Mouse (Mus musculus) kidney, postnatal 0 days (tissue): ENCODE measurements at regions not wholly inside any gene's neighbourhood (a gene's known extent, or its start where the extent isn't known, plus 50 kb on each side); places are given as distances from the start of the nearest gene placed in this dataset.
A peak's percentile ranks its signal among the peaks of the same experiment; 100 is the strongest.

Source experiments
- ATAC-seq: fragments of 200-750 bp; cut with Nextera tagmentation; replicated peaks from 2 replicates; pipeline ENCODE4 v1.8.0; 2017; ENCODE audit warnings: low read depth, moderate number of reproducible peaks, moderate TSS enrichment, moderate library complexity; ENCODE audit not compliant: low FRiP score
- DNase-seq: peaks from one replicate; pipeline ENCODE4 v3.0.0-alpha.2; 2016; ENCODE audit warnings: low spot score
- H3K27ac ChIP-seq: fragments of 300-500 bp; sonication (generic); 2 replicates; pipeline ENCODE4 v1.5.1; 2014; ENCODE audit warnings: mild to moderate bottlenecking
- H3K27me3 ChIP-seq: fragments of 300-500 bp; sonication (generic); 2 replicates; pipeline ENCODE4 v1.6.1; 2014; ENCODE audit warnings: low read length, mixed read lengths; ENCODE audit not compliant: insufficient read depth
- H3K36me3 ChIP-seq: fragments of 300-500 bp; sonication (generic); 2 replicates; pipeline ENCODE4 v1.6.1; 2014; ENCODE audit warnings: low read length, mixed read lengths; ENCODE audit not compliant: insufficient read depth
- H3K4me1 ChIP-seq: fragments of 300-500 bp; sonication (generic); replicated peaks from 2 replicates; pipeline ENCODE4 v1.6.1; 2014; ENCODE audit warnings: antibody characterized with exemption, low read length, mixed read lengths; ENCODE audit not compliant: insufficient read depth
- H3K4me2 ChIP-seq: fragments of 300-500 bp; sonication (generic); 2 replicates; pipeline ENCODE4 v1.6.1; 2014; ENCODE audit warnings: mild to moderate bottlenecking, low read length, moderate library complexity, mixed read lengths
- H3K4me3 ChIP-seq: fragments of 300-500 bp; sonication (generic); replicated peaks from 2 replicates; pipeline ENCODE4 v1.5.1; 2014; ENCODE audit warnings: low read depth, low read length
- H3K9ac ChIP-seq: fragments of 300-500 bp; sonication (generic); 2 replicates; pipeline ENCODE4 v1.6.1; 2014; ENCODE audit warnings: low read depth, low read length
- H3K9me3 ChIP-seq: fragments of 300-500 bp; sonication (generic); replicated peaks from 2 replicates; pipeline ENCODE4 v1.6.1; 2016; ENCODE audit warnings: low read length, inconsistent platforms, mixed read lengths
- CTCF ChIP-seq: IDR thresholded peaks from 2 replicates; pipeline ENCODE4 v1.5.1; 2016; ENCODE audit warnings: antibody characterized with exemption, low read depth, mild to moderate bottlenecking, moderate library complexity
- WGBS: fragments of 180-500 bp; shearing (Covaris S2); extraction: QIAGEN DNeasy Blood & Tissue Kit; methylation state at CpG from one replicate; pipeline ENCODE4 v1.1.7; 2014; 5-methylcytosine and 5-hydroxymethylcytosine counted together

DNA sequence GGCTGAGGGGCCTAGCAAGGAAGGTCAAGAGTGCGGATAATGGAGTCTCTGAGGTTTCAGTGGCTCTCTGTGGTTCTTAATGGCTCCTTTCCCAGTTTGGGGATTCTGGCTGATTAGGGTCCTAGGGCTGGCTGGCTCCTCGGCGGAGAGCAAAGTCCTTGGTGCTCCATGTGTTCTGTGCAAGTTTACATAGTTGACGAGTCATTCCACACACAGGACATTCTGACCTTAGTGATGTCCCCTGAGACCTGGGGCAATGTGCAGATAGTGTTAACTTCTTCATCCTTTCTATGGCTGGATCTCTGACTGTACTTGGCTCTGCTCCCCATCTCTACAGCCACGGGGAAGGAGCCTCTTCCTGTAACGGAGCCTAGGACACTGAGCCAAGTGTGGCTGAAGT is 65.0 kb upstream of the Id2 start:
- Histone ChIP-seq H3K4me2 (no peak overlapping the region), H3K4me1 (peaks cover 12% of the 10 kb centered on the region; the same call in 1 of the 2 replicates), H3K36me3 (no peaks in the 10 kb centered on the region), H3K9ac (no peak overlapping the region), H3K4me3 (no peak overlapping the region), H3K27ac (no peak overlapping the region), H3K9me3 (no peaks in the 10 kb centered on the region), H3K27me3 (no peaks in the 10 kb centered on the region)
- no peak for TF ChIP-seq CTCF
- DNase-seq = no peak
- WGBS = 74% methylated on average over 6 of the region's 6 CpGs
- ATAC-seq = no peak

DNA sequence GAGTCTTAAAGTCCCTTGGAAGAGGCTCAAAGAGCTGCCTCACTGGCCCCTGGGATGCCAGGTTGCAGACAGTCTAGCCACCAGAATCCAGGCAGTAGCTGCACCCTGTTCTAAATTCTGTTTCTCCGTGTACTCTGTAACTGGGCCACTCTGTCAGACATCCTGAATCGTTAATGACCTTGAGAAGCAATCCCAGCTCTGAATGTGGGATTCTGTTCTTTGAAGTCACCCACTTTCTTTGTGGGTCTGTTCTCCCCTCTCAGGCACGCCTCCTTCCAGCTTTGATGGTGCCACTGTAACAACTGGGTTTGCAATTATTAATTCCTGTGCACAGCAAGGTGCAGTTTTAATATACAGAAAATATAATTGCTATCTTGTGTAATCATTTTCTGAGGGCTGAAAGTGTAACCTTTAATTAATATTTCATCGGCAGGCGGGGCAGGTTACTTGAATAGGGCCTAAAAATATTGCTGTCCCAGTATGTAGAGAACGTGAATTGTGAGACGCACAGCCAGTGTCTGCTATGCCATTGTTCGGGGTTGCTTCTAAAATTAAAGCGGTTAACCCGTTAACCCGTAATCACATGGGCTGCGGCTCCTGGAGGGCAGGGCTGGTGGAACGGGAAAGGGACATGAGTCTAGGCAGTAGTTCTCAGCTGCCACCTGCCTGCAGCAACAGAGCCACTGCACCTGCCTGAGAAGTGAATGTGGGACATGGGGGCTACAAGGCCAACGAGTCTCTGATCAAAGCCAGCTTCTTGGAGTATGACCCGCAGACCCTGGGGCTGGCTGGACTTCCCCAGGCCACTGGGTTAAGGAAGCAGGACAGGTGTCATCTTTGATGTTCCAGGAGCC is 64.3 kb upstream of the Id2 start:
- H3K4me3 ChIP-seq = no peak overlapping the region
- H3K9ac ChIP-seq = no peak overlapping the region
- ATAC-seq (no peak), DNase-seq (no peak)
- 67% methylated on average over 15 of the region's 15 CpGs for WGBS
- H3K36me3 ChIP-seq = no peaks in the 10 kb centered on the region
- no peaks in the 10 kb centered on the region for H3K9me3 ChIP-seq
- peaks cover 12% of the 10 kb centered on the region; the same call in 1 of the 2 replicates for H3K4me1 ChIP-seq
- peak; percentile 62 for TF ChIP-seq CTCF
- H3K27ac ChIP-seq = no peak overlapping the region
- no peak overlapping the region for H3K4me2 ChIP-seq
- H3K27me3 ChIP-seq = no peaks in the 10 kb centered on the region

DNA sequence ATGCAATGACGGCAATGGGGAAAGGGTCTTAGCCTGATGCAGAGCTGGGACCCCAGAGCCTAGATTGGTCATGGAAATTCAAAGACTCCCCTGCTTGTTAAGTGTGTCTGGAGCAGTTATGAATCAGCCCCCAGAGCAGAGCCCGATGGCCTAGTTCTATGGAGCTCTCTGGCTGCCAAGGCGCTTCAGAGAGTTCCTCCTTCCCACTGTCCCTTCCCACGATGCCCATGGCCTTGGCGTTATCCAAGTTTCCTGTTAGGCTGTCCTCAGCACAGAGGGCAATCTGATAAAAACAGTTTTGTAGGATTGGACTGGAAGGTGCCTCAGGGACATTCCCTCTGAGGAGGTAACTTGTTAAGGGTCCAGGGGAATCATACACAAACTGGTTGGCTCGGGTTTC is 62.2 kb upstream of the Id2 start:
- ATAC-seq (no peak), DNase-seq (no peak)
- no peak overlapping the region for H3K27ac ChIP-seq
- peaks cover 8% of the 10 kb centered on the region; the same call in 1 of the 2 replicates for H3K4me1 ChIP-seq
- no peaks in the 10 kb centered on the region for H3K9me3 ChIP-seq
- WGBS = 82% methylated on average over 6 of the region's 6 CpGs
- H3K4me3 ChIP-seq = no peak overlapping the region
- no peaks in the 10 kb centered on the region for H3K27me3 ChIP-seq
- no peak for TF ChIP-seq CTCF
- H3K9ac ChIP-seq = no peak overlapping the region
- no peaks in the 10 kb centered on the region for H3K36me3 ChIP-seq
- H3K4me2 ChIP-seq = no peak overlapping the region

DNA sequence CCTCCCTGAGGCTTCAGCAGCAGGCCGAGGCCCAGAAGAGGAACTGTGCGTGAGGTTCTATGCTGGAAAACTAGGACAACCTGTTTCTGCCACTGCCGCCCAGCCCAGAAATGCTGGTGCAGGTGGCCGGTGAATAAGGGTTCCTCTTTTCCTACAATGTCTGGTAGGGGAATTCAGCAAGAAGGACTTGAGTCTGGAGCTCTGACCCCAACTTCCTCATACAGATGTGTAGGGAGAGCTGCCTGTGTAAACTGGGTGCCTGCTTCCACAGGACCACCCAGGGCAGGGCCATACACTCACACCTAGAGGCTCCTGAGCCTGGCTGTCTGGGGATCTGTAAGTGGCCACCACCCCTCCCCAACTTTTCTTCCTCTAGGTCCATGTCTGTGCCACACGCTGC is 60.3 kb upstream of the Id2 start:
- H3K4me2 ChIP-seq = no peak overlapping the region
- H3K9me3 ChIP-seq = no peaks in the 10 kb centered on the region
- no peaks in the 10 kb centered on the region for H3K27me3 ChIP-seq
- no peak overlapping the region for H3K9ac ChIP-seq
- ATAC-seq = no peak
- no peaks in the 10 kb centered on the region for H3K4me1 ChIP-seq
- H3K27ac ChIP-seq = no peak overlapping the region
- no peak for DNase-seq
- 81% methylated on average over 5 of the region's 5 CpGs for WGBS
- H3K36me3 ChIP-seq = no peaks in the 10 kb centered on the region
- no peak for TF ChIP-seq CTCF
- H3K4me3 ChIP-seq = no peak overlapping the region

DNA sequence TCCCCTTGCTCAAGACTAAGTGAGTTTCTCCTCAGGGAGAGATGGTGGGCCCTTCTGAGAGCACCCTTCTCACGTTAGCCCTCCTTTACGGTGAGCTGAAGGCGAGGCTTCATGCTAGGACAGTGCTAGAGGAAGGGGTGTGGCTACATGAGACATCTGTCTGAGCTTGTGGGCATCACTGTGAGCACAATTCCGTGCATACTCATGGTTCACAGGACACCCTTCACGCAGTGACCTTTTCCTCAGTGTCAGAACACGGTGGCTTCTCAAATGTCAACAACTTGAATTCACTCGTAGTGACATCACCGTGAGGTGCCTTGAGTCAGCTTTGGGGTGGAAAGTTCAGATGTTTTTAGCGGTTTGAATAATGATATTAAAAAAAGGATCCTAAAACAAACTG is 58.5 kb upstream of the Id2 start:
- H3K9ac ChIP-seq = no peak overlapping the region
- WGBS = 51% methylated on average over 9 of the region's 9 CpGs
- ATAC-seq (no peak), DNase-seq (no peak)
- no peak for TF ChIP-seq CTCF
- no peaks in the 10 kb centered on the region for H3K27me3 ChIP-seq
- no peaks in the 10 kb centered on the region for H3K36me3 ChIP-seq
- H3K4me3 ChIP-seq = no peak overlapping the region
- H3K27ac ChIP-seq = no peak overlapping the region
- H3K9me3 ChIP-seq = no peaks in the 10 kb centered on the region
- no peak overlapping the region for H3K4me2 ChIP-seq
- no peaks in the 10 kb centered on the region for H3K4me1 ChIP-seq

DNA sequence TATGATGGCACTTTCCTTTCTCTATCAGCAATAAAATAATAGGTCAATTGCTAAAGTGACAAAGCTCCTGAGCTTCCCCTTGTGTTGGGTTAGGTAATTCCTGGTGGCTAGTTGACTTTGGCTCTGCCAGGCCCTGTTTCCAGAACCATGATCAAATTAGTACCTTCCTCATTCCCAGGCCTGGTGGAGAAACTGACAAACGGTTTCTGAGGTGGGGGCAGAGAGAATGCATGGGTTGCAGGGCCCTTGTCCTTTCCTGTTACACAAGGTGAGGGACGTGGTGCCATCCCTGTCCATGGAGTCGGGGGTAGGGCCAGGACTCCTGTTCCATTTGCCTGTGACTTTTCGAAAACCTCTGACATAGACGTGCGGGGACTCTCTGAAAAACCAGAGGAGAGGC is 51.2 kb upstream of the Id2 start:
- Histone ChIP-seq H3K4me2 (no peak overlapping the region), H3K4me3 (no peak overlapping the region), H3K4me1 (0 out of 2 replicates have a peak, but pooled peaks cover 4% of the 10 kb centered on the region), H3K36me3 (no peaks in the 10 kb centered on the region), H3K27ac (no peak overlapping the region), H3K9me3 (no peaks in the 10 kb centered on the region), H3K27me3 (no peaks in the 10 kb centered on the region), H3K9ac (no peak overlapping the region)
- DNase-seq (no peak), ATAC-seq (no peak)
- WGBS = 85% methylated on average over 6 of the region's 6 CpGs
- no peak for TF ChIP-seq CTCF
